Mouse (Mus musculus): ENCODE data around the gene Syne1.

The Syne1 gene

DNA sequence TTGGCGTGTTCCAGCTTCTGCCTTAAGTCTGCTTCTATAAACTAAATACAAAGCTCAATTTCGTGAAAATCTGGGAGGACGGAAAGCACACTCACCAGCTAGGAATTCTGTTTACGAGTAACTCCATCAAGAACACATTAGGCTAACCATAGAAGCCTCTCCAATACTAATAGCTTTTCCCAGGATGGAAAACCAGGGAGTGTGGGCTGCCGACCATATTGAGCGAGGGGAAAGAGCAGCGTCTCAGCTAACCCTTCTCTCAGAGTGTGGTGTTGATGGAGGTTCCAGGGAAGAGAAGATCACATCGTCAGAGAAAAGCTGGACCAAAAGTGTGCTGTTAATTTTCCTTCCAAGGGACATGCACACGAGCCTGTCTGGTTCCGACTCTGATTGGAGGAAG lies 241.9 kb downstream of the Syne1 start:
- no peak for DNase-seq (ENCODE audit: low spot score in 2 of 2)

DNA sequence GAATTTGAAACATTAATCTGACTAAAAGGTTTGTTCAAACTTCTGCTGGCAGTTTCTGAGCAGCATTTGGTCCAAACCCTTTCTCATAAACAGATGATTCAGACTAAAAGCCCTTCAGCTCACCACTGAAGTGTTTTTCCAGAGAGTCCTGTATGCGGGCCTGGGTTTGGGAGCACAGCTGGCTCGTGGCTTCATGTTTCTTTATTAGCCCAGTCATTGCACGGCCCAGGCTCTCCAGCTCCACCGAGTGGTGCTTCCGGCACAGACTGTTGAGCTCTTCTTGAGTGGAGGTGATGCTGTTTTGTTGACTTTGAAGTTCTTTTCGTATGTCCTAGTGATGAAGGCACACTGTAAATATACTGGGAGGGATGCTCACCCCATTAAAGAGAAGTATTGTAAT lies 245.7 kb downstream of the Syne1 start:
- no peak for DNase-seq (ENCODE audit: low spot score in 2 of 2)

DNA sequence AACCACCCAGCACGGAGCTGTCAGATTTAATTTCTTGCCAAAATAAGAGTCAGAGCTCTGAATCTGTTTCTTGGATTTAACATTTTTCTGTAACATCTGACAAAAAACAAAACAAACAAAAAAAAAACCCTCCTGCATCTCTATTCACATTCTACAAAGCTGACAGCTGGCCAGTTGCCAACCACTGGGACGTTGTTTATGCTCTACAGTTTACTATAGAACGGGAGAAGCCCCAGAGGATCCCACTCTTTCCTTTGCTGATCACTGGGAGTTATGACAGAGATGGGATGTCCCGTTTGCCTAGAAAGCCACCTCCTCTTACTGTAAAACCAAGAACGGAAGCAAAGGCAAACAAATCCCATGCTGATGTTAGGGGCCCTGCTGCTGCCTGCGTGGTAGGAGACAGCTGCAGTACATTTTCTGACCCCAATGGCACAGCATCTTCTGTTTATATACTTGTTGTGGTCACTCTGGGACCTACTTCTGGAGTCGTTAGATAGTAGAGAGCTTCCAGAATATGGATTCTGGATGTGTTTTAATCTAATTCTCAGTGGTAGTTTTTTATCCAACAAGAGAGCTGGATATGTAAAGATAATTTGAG lies 255.9 kb downstream of the Syne1 start:
- DNase-seq (ENCODE audit: low spot score in 2 of 2), result no peak

DNA sequence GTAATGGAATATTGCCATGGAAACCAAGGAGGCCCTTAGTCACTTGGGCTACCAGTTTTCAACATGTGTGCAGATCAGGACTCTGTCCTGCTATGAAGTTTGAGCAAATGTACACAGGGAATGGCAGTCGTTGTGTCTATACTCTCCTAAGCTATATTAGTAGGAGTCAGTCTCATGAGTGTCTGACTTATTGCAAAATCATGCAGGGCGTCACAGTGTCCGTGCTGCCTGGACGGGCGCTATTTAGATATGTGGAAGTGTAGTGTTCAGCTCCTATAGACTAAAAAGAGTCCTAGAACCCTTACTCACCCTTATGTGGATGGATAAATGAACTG lies 261.7 kb downstream of the Syne1 start:
- no peak for DNase-seq (ENCODE audit: low spot score in 2 of 2)

DNA sequence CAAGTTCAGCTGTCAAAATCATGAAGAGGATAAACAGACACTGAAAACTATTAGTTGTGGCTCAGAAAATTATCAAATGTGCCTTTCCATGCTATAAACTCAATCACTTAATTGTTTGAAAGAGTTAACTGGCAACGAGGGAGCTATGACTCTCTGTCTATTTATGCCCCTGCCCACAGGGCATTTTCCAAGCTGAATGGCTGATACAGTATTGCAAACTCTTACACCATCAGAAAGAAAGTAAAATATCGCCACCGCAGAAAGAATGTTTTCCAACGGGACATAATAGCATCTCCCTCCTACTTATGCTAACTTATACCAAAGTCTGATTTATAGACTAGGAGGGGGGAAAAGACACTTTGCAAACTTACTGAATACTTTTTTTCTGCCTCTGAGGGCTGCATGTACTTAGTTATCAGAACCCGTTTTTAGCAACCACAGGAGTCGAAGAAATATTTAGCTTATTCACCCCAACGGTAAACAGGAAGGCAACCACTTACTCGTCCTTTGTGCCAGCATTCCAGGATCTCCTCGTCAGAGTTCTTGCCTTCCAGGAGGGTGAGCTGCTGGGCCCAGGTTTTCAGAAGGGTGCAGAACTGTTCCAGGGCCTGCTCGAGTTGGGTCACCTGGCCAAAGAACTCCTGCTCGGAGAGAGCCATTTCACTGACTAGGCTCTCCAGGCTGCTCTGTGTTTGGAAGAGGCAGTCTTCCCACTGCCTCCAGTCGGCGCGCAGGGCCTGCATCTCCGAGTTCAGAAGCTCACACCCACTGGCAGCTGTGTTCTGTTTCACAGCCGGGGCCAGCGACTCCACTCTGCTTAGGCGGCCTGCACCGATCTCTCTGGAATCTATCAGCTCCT lies 262.3 kb downstream of the Syne1 start:
- DNase-seq (ENCODE audit: low spot score in 2 of 2), result peak; percentile 45 to 64

DNA sequence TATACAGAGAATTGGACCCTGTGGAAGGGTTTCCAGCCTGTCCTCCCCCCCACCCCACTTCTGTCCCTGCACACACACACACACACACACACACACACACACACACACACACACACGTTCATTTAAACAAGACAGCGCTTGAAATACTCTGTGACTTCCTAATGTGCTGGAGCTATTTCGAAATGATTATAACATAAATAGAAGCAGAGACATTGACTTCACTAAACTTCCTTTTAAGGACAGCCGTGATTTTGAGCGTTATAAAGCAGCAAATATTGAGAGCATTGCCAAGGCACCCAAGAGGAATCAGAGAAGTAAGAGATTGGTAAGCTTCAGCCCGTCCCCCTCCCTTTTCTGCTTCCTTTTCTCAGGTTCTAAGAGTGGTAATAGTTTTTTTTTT lies 263.0 kb downstream of the Syne1 start:
- no peak for DNase-seq (ENCODE audit: low spot score in 2 of 2)

DNA sequence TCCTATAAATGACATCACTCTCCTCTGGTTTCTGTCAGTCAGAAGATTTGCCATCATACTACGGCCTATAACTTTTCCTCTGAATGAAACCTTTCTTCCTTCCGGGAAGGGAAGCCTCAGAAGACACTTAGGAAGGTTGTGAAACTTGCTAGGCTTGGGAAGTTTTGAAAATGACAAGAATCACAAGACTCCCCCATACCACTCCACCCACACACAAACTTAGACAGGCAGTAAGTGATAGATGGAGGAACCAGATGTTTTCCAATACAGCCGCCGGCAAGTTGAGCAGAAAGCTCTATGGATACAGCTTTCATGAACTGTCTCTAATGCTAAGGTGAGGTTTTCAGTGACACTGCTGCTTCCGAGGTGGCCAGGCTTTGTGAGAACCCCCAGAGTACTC lies 275.5 kb downstream of the Syne1 start:
- no peak for DNase-seq (ENCODE audit: low spot score in 2 of 2)

DNA sequence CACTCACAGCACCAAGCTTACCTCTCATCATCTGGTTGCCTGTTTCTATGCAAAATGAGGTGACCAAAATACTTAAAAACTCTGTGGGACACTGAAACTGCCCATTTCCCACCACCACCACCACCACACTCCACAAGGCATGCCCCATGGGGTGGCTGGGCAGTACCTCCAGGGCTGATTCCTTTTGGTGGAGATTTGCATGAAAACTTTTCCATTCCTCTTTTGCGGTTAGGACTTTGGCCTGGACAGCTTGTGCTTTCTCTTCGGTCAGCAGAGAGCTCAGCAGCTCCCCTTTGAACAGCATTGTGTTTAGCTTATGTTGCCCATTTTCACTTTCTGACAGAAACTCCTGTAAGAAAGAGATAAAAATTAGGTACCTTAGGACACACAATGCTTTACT lies 280.6 kb downstream of the Syne1 start:
- DNase-seq (ENCODE audit: low spot score in 2 of 2), result no peak

DNA sequence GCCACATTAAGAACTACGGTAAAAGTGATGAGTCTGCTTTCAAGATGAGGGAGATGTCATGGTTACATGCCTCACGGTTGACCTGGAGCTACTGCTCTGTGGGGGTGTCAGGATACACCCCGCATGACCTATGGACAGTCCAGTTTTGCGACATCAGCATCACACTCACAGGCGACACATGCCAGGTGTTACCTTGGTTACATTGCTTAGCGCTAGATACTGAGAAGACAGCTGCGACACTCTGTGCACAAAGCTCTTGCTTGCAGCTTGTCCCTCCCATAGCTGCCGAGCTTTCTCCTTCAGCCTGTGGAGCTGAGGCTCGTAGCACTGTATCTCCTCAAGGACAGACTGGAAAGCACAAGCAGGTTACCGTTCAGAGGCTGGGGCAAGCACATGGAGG lies 286.9 kb downstream of the Syne1 start:
- DNase-seq (ENCODE audit: low spot score in 2 of 2), result peak in 1 of 2 experiments; percentile 15

DNA sequence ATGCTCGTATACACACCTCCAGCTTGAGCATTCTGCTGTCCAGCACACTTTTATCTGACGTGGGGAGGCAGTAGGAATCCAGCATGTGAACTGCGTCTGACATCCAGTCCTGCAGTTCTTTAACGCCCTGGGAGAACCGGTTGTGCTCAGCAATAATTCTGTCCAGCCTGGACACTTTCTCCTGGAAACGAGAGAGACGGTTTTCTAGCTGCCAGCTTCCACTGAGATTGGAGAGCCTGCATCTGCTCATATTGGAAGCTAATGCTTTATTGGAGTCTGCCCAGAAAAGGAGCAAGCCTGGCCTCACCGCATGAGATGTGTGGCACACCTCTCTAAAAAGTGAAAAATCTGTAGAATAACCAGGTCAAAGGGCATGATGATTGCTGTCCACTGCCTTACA lies 288.6 kb downstream of the Syne1 start:
- no peak for DNase-seq (ENCODE audit: low spot score in 2 of 2)

DNA sequence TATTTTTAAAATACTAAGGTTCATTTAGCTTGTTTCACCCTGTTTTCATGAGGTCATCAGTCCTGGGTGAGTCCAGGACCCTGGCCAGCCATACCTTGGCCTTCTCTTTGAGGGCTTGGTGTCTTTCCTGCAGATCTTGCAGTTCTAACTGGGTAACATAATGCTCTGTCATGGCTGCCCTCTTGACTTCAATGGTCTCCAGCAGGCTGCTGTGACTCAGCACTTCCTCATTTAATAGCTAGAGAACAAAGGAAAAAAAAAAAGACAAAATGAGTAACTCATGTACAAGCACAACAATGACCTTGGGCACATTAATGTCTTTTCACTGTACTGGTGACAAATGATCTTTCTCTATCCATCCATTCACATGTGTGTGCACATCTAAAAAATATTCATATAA lies 294.6 kb downstream of the Syne1 start:
- DNase-seq (ENCODE audit: low spot score in 2 of 2), result no peak

DNA sequence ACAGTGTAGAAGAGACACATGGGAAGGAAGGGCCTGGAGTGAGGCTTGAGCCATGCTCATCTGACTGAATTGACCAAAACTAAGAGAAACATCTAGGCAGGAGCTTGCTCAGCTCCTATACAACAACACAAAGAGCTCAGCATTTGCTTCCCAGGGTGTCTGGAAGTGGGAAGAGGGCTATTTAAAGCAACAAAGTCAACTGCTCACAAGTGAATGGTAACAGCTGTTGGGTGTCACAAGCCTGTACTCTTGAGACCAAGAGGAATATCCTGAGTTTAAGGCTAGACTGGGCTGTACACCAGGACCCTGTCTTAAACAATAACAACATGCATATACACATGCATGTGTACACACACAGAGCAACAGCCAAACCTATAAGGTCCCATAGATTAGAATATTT lies 297.5 kb downstream of the Syne1 start:
- no peak for DNase-seq (ENCODE audit: low spot score in 2 of 2)

DNA sequence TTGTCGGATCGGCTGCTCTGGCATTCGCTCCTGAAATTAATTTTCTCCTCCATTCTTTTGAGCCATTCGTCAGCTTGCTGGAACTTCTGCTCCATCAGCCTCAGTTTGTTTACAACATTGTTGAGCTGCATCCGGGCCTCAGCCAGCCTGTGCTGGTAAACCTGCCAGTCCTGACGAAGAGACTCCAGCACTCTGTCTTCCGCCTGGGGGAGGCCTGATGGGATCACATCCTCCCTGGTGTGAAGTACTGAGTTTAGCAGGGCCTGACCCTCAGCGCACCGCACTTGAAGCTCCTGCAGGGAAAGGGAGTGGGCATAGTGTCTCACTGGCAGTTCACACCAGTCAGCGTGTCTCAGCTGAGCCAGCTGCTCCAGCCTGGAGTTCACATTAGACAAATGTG lies 300.6 kb downstream of the Syne1 start:
- DNase-seq (ENCODE audit: low spot score in 2 of 2), result no peak

DNA sequence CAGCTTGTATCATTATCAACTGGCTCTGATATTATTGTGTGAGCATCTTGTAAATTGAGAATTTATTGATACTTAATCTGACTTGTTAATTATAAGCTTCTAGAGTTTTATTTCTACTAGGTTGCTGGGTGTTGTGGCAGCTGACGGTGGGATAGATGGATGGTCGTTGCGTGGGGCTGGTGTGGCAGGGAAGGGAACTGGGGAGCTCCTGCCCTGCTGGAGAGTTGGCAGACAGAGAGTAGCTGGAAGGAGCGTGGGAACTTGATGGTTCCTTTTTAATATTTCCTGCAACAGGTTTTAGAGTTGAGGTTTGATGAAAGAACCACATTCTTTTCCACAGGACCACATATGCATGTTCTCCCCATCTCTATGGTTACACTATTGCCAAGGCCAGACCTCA lies 311.6 kb downstream of the Syne1 start:
- DNase-seq (ENCODE audit: low spot score in 2 of 2), result no peak

DNA sequence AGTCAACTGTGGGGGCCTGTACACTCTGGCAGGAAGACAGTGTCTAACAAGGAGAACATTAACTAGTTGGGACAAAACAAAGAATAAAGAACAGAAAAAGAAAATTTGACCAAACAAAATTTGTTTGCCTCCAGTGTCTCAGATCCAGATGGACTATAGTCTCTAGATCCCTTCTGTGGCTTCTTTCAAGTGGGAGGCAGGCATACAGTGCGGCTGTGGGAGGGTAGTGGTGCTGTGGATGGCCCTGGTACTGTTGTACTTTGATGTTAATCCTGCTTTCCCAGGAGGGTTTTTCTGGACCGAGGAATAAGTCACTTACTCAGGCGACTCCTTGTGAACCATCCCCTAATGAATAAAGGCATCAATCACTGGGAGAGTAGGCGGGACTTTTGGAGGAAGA lies 314.4 kb downstream of the Syne1 start:
- DNase-seq (ENCODE audit: low spot score in 2 of 2), result no peak

DNA sequence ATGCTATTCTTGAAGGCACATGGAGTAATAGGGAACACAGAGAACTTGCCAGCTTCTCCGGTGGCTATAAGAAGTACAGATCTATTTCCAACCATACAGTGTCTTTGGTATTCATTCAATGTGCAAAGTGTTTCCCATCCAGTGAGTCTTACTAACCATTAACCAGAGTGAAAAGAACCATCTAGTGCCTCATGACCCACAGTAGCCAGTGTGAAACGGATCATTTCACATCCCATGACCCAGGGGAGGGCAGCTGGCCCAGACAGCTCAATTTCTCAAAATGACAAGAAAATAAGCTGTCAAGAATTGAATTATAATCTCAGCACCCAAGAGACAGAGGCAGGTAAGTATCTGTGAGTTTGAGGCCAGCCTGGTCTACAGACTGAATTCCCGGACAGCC lies 315.1 kb downstream of the Syne1 start:
- no peak for DNase-seq (ENCODE audit: low spot score in 2 of 2)

DNA sequence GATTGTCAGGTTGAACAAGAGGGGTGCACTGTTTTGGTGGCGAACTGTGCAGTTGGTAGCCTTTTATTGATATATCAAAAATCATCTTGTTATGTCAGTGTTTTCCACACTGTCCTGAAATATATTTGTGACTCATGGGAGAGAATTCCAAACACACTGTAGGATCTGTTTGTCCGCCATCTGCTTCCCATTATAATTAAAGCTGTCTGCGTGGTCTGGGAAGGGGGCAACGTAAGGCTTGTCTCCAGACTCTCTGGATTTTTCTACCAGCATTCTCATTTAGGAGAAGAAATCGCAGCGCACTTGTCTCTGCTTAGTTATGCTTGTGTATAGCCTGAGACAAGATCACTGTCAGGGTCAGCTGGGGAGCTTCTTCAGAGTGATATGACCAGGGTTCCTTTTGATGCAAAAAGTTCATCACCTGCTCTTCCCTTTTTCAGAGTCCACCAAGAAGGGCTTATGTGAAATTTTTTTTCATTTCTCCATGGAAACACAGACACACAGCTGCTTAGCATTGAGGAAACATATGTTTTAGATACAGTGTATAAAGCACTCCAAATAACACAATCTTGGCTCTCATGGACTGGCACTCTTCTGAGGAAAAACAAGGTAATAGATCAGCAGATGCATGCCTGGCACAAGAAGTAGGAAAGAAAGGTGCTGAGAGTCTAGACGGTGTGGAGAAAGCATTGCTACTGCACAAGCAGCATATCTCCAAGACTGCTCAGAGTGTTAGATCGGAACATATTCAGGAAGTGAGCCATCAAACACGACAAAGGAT lies 316.4 kb downstream of the Syne1 start:
- DNase-seq (ENCODE audit: low spot score in 2 of 2), result no peak

DNA sequence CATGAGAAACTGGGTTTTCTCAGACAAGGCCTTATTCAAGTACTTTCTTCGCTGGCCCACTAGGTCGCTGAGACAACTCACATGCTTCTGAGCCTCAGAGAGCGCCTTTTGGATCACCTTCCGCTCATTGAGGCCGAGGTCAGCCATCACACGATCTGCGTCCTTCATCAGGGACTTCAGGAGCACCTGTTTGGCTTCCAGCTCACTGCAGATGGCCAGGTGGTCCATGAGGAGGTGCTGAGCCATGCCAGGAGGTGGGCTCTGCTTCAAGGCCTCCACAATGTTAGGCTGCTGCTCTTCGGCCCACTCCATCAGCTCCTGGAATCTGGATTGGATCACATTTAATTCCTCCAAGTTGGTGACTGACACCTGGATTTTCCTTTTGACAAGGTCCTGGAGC lies 322.2 kb downstream of the Syne1 start:
- no peak for DNase-seq (ENCODE audit: low spot score in 2 of 2)

DNA sequence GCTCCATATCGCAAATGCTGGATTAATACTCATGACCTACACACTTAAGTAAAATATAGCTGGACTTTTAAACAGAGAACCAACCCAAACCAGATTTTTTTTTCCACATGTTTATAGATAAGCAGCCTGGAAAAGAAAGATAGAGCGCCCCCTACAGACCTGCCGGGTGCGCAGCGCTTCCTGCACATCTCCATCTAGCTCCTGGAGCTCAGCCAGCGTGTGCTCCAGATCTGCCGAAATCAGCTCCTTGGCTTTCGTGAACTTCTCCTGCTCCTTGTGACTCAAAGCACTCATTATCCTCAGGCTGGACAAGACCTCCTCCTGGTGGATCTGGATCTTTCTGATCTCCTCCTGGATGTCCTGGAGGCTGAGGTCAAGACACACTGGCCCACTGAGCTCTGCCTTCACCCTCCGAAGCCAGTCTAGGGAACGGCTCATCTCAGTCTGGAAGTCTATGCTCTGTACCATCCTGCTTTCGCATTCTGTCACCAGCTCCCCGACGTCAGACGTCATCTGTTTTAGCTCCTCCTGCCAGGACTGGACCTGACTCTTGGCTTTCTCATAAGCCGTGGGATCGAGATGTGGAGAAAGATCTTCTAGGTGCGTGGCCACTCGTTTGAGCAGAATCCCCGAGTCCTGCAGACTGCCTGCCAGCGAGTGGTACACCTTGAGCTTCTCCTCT lies 323.7 kb downstream of the Syne1 start:
- peak in 1 of 2 experiments; percentile 32 for DNase-seq (ENCODE audit: low spot score in 2 of 2)

DNA sequence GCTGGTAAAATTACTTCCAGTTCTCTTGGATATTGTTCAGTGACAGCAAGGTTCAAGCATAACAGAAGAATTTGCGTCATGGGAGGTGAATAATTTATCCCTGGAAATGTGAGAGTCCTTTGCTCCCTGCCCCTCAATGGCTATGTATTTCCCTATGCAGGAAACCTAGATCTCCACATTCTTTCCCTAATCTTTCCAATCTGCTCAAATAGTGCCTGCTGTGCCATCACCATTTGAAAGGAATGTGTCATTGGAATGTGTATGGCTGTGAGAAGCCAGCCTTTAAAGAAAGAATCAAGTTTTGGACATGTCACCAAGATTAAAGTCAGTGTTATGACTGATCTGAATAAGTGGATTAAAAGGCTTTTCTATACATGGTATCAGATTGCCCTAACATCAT lies 335.3 kb downstream of the Syne1 start:
- no peak for DNase-seq (ENCODE audit: low spot score in 2 of 2)

DNA sequence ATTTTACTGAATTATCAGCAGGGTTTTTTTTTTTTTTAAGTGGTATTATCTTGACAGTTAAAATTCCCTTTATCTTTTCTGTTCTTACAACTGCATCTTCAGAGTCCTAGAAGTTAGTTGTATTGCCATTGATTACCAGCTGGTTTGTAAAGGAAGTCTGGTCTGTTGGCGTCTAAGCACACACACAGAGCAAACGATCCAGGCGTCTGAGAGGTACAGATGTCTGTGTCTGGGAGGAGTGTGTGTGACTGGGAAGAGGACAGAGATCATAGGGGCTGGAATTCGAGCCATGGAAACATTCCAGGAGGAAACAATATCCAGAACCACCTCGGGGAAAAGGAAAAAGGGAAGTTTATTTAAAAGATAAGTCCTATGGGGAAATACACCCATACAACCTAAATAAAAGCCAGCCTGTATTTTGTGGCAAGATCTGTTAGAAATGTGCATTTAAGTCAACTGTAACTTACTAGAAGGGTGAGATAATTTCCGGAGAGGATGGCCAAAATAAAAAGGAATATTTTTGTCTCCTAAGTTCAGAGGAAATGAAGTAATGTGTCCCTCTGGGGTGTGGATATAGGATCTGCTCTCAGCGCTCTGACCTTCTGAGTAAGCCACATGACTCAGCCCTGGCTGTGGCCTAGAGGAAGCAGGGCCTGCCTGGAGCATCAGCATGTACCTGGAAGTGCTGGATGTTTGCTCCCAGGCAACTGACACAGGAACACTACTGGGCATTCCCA lies 343.2 kb downstream of the Syne1 start:
- DNase-seq (ENCODE audit: low spot score in 2 of 2), result no peak

DNA sequence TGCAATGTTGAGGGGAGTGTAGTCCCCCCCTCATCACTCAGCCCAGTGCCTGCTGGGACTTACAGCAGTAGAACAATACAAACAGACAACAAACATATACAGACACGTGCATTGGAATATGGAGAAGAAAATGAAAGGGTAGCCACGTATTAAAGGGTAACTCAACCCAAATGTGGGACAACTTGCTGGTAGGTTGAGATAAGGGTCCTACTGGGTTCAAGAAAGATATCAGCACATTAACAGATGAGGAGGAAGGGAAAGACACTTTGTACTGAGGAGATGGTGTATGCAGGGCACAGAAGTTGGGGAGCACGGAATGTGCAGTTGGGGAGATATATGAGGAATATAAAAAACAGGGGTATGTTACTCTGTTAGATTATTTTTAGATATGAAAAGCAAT lies 345.3 kb downstream of the Syne1 start:
- DNase-seq (ENCODE audit: low spot score in 2 of 2), result no peak

Measured in right cerebral cortex, postnatal 36 days (tissue).